Mouse (Mus musculus) heart, adult 2 months (tissue): Measurements from ENCODE around the gene F13a1.

Source experiments
- CTCF ChIP-seq: fragments of 200-600 bp; IDR thresholded peaks from 2 replicates; pipeline ENCODE4 v1.8.1; 2022; ENCODE audit warnings: antibody characterized with exemption, mild to moderate bottlenecking, moderate library complexity
- POLR2A ChIP-seq: fragments of 200-500 bp; IDR thresholded peaks from 2 replicates; pipeline ENCODE4 v1.6.1; 2011; ENCODE audit warnings: mild to moderate bottlenecking, low read depth, low read length, control low read depth; ENCODE audit not compliant: insufficient read depth

- TF ChIP-seq CTCF: no peak
- no peak for TF ChIP-seq POLR2A
These were observed 118.0 kb downstream of the F13a1 start for GRCm38 (mm10) chr13:36932066-36932465.
